Mouse (Mus musculus) small intestine, adult 2 months (tissue): Measurements from ENCODE around the gene Slc16a12.

Source experiments
- CTCF ChIP-seq: fragments of 200-500 bp; IDR thresholded peaks from 2 replicates; pipeline ENCODE4 v1.5.1; 2012; ENCODE audit warnings: low read depth, mild to moderate bottlenecking, control low read depth, inconsistent platforms, low read length, moderate library complexity, mixed read lengths; ENCODE audit not compliant: insufficient replicate concordance, insufficient read length; ENCODE audit errors: extremely low read depth
- POLR2A ChIP-seq: fragments of 200-500 bp; IDR thresholded peaks from 2 replicates; pipeline ENCODE4 v1.6.1; 2012; ENCODE audit warnings: low read depth, mild to moderate bottlenecking, control low read depth, inconsistent platforms, low read length, moderate library complexity

DNA sequence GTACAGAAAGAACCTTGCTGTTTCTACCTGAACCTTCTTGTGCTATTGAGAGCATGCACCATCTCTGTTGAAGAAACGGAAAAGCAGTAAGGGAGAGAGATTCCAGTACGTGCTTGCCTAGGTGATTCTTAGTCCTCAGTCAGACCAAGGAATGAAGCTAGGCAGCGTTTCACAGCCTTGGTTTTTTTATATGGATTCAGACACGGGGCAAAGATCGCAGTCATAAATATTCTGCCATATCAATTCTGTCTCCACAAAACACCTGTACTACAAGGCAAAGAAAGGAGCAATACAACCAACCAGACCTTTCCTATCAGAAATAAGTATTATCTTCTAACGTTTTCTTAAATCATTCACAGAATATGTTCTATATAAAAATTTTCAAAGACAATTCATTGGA lies 55.7 kb downstream of the Slc16a12 start:
- TF ChIP-seq CTCF (no peak), POLR2A (no peak)
